Mouse (Mus musculus): Measurements from ENCODE around the gene Msl3l2. TPM values are rescaled to one million over a fixed set of nuclear protein-coding genes. Genes with fewer than 3 reads are reported as not detected.

Gene Msl3l2
- polyA plus RNA-seq, 1 experiment from 2014 or later, result 12.8 TPM

DNA sequence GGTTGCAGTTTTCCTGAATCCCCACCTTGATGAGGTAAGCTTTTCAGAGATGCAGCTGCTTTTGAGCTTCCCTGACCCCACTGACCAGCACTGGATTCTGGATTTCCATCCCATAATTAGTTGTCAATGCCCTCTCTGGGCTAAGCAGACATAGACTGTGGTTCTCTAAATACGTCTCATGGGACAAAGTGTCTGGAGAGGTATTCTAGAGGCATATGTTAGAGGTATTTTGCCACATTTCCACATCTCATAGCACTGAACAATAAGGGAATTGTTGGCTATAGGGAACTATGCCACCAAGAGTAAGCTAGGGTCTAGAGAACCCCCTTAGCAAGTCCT lies 248 bp downstream of the Msl3l2 start:
- H3K27me3 ChIP-seq (ENCODE audit: control insufficient read depth, insufficient read depth, low read depth, low read length), result no peaks in the 10 kb centered on the region
- no peak overlapping the region for H3K27ac ChIP-seq (ENCODE audit: low read length)
- ATAC-seq, result no peak
- no peaks in the 10 kb centered on the region for H3K9me3 ChIP-seq (replicated peaks; ENCODE audit: control insufficient read depth, low read length, poor library complexity, severe bottlenecking)
- peak overlapping the region; percentile 20; the same call in 1 of the 2 replicates for H3K4me2 ChIP-seq (ENCODE audit: low read length)
- no peak overlapping the region for H3K9ac ChIP-seq (ENCODE audit: low read depth, low read length)
- H3K4me3 ChIP-seq (ENCODE audit: low read depth, low read length), result 0 out of 2 replicates have a peak overlapping the region, but pooled peaks have one; percentile 9
- WGBS, result 31% methylated on average over 1 of the region's 1 CpGs
- H3K4me1 ChIP-seq (ENCODE audit: control insufficient read depth, insufficient read depth, low read length), result no peaks in the 10 kb centered on the region
- no peaks in the 10 kb centered on the region for H3K36me3 ChIP-seq (ENCODE audit: control insufficient read depth, insufficient read depth, low read length)

DNA sequence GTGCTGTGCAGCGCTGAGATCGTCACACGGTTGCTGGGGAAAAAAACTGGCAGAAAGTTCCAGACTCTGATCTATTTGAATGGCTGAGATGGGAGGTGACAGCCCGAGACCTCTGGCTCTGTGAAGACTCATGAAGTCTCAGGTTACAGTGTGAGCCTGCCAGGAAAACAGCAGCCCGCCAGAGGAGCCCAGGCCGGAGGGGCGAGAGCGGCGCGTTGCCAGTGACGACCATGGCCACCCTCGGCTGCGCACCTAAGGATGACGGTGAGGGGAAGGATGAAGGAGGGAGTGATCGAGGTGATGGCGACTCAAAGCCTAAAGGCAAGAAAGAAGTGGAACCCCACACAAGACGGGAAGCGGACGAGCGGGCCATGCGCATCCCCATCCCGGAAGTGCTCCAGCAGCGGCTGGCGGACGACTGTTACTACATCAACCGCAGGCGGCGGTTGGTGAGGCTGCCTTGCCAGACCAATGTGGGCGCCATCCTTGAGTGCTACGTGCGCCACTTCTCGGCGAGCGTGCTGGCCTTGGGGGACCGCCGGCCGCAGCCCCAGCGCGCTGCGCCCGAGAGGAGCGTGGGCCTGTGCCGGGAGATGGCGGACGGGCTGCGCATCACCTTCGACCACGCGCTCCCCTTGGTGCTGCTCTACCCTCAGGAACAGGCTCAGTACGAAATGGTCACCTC lies 8.4 kb downstream of the Msl3l2 start:
- no peaks in the 10 kb centered on the region for H3K27me3 ChIP-seq (ENCODE audit: control insufficient read depth, insufficient read depth, low read depth, low read length)
- ATAC-seq, result peak; percentile 95
- WGBS, result under 1% methylated on average over 50 of the region's 50 CpGs

DNA sequence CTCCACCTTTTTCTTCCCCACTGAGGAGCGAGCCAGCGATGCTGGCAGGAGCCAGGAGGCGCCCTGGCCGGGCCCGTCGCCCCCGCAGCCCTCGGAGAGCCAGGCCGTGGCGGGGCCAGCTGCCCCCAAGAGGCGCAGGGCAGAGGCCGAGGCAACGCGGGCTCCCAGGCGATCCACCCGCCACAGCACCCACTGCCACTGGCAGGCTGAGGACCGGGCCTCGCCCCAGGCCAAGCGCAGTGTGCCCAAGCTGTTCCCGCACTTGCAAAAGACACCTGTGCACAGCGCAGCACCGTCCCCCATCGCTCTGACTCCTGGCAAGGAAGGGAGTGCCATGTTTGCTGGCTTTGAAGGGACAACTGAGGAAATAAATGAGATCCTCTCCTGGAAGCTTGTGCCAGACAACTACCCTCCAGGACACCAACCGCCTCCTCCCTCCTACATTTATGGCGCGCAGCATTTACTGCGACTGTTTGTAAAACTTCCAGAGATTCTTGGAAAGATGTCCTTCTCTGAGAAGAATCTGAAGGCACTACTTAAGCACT lies 9.0 kb downstream of the Msl3l2 start:
- H3K27me3 ChIP-seq (ENCODE audit: control insufficient read depth, insufficient read depth, low read depth, low read length), result no peaks in the 10 kb centered on the region
- H3K4me2 ChIP-seq (ENCODE audit: low read length), result peak overlapping the region; percentile 94
- 17% methylated on average over 25 of the region's 27 CpGs for WGBS
- H3K27ac ChIP-seq (ENCODE audit: low read length), result peak overlapping the region; percentile 91
- H3K9ac ChIP-seq (ENCODE audit: low read depth, low read length), result peak overlapping the region; percentile 86
- peak overlapping the region; percentile 70 for H3K4me3 ChIP-seq (ENCODE audit: low read depth, low read length)
- no peaks in the 10 kb centered on the region for H3K9me3 ChIP-seq (replicated peaks; ENCODE audit: control insufficient read depth, low read length, poor library complexity, severe bottlenecking)
- peak; percentile 82 for ATAC-seq
- peaks cover 10% of the 10 kb centered on the region for H3K4me1 ChIP-seq (ENCODE audit: control insufficient read depth, insufficient read depth, low read length)
- H3K36me3 ChIP-seq (ENCODE audit: control insufficient read depth, insufficient read depth, low read length), result no peaks in the 10 kb centered on the region

More for the DNA sequence above, 8.4 kb downstream of the Msl3l2 start:
- H3K4me2 ChIP-seq (ENCODE audit: low read length), result peak overlapping the region; percentile 94
- peaks cover 10% of the 10 kb centered on the region for H3K4me1 ChIP-seq (ENCODE audit: control insufficient read depth, insufficient read depth, low read length)
- no peaks in the 10 kb centered on the region for H3K9me3 ChIP-seq (replicated peaks; ENCODE audit: control insufficient read depth, low read length, poor library complexity, severe bottlenecking)
- no peaks in the 10 kb centered on the region for H3K36me3 ChIP-seq (ENCODE audit: control insufficient read depth, insufficient read depth, low read length)
- H3K4me3 ChIP-seq (ENCODE audit: low read depth, low read length), result peak overlapping the region; percentile 70
- peak overlapping the region; percentile 86 for H3K9ac ChIP-seq (ENCODE audit: low read depth, low read length)
- H3K27ac ChIP-seq (ENCODE audit: low read length), result peak overlapping the region; percentile 91

DNA sequence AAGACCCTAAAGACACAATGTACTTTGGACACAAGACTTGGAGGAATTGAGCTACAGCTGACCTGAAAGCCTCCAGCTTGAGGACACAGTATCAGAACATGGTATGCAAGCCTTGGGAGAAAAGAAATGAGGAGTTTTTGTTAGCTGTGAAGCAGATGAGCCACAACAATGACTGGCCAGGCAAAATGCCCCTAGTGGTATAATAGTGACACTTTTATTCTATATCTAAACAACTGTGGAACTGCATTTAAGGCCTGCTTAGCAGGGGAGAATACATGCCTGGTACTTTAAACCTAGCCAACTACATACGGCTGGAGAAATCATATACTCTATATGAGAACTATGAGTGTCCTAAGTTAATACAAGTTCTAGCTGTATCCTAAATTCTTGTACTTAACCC lies 20.3 kb downstream of the Msl3l2 start:
- no peak overlapping the region for H3K9ac ChIP-seq (ENCODE audit: low read depth, low read length)
- H3K36me3 ChIP-seq (ENCODE audit: control insufficient read depth, insufficient read depth, low read length), result no peaks in the 10 kb centered on the region
- no peak for ATAC-seq
- no peaks in the 10 kb centered on the region for H3K27me3 ChIP-seq (ENCODE audit: control insufficient read depth, insufficient read depth, low read depth, low read length)
- H3K27ac ChIP-seq (ENCODE audit: low read length), result no peak overlapping the region
- H3K9me3 ChIP-seq (replicated peaks; ENCODE audit: control insufficient read depth, low read length, poor library complexity, severe bottlenecking), result no peaks in the 10 kb centered on the region
- no peak overlapping the region for H3K4me3 ChIP-seq (ENCODE audit: low read depth, low read length)
- WGBS, result 97% methylated on average over 1 of the region's 1 CpGs
- H3K4me2 ChIP-seq (ENCODE audit: low read length), result no peak overlapping the region
- H3K4me1 ChIP-seq (ENCODE audit: control insufficient read depth, insufficient read depth, low read length), result no peaks in the 10 kb centered on the region

DNA sequence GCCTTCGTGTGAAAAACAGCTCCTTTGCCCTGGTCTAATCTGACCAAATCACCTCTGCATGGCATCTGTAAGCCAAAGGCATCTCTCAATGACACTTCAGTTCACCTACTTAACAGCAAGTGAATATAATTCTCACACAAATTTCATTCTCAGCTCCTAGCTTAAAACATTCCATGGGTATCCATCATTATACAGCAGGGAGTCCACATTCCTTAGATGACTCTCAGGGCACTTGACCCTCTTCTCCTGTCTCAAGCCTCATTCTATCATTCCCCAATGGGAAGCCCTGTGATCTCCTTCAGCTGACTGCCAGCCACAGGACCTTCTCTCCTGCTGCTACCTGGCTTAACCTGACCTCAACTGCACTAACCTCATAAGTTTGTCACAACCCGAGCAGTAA lies 22.9 kb downstream of the Msl3l2 start:
- H3K36me3 ChIP-seq (ENCODE audit: control insufficient read depth, insufficient read depth, low read length), result no peaks in the 10 kb centered on the region
- no peaks in the 10 kb centered on the region for H3K4me1 ChIP-seq (ENCODE audit: control insufficient read depth, insufficient read depth, low read length)
- no peak overlapping the region for H3K4me3 ChIP-seq (ENCODE audit: low read depth, low read length)
- H3K9me3 ChIP-seq (replicated peaks; ENCODE audit: control insufficient read depth, low read length, poor library complexity, severe bottlenecking), result no peaks in the 10 kb centered on the region
- no peak overlapping the region for H3K9ac ChIP-seq (ENCODE audit: low read depth, low read length)
- 77% methylated on average over 2 of the region's 2 CpGs for WGBS
- no peaks in the 10 kb centered on the region for H3K27me3 ChIP-seq (ENCODE audit: control insufficient read depth, insufficient read depth, low read depth, low read length)
- no peak overlapping the region for H3K4me2 ChIP-seq (ENCODE audit: low read length)
- no peak overlapping the region for H3K27ac ChIP-seq (ENCODE audit: low read length)
- no peak for ATAC-seq

DNA sequence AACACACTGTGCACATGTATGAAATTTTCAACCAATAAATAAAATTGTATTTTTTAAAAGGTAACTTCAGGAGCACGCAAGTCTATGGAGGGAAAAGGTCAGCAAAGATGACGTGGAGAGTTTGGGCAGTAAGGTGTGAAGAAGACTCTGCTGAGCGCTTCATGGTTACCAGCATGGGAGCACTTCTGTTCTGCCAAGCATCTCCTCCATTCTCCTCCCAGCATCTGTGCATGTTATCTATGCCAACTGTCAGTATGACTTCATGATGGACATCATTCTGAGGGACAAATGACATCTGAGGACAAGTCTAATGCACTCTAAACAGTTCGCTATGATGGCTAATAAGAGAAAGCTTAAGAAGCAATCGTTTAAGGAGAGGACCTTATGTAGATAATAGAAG lies 30.5 kb downstream of the Msl3l2 start:
- Histone ChIP-seq H3K9ac (ENCODE audit: low read depth, low read length) (no peak overlapping the region), H3K9me3 (replicated peaks; ENCODE audit: control insufficient read depth, low read length, poor library complexity, severe bottlenecking) (no peaks in the 10 kb centered on the region), H3K4me3 (ENCODE audit: low read depth, low read length) (no peak overlapping the region), H3K4me1 (ENCODE audit: control insufficient read depth, insufficient read depth, low read length) (no peaks in the 10 kb centered on the region), H3K36me3 (ENCODE audit: control insufficient read depth, insufficient read depth, low read length) (no peaks in the 10 kb centered on the region), H3K27ac (ENCODE audit: low read length) (no peak overlapping the region), H3K27me3 (ENCODE audit: control insufficient read depth, insufficient read depth, low read depth, low read length) (no peaks in the 10 kb centered on the region), H3K4me2 (ENCODE audit: low read length) (no peak overlapping the region)
- 95% methylated on average over 5 of the region's 5 CpGs for WGBS
- no peak for ATAC-seq

DNA sequence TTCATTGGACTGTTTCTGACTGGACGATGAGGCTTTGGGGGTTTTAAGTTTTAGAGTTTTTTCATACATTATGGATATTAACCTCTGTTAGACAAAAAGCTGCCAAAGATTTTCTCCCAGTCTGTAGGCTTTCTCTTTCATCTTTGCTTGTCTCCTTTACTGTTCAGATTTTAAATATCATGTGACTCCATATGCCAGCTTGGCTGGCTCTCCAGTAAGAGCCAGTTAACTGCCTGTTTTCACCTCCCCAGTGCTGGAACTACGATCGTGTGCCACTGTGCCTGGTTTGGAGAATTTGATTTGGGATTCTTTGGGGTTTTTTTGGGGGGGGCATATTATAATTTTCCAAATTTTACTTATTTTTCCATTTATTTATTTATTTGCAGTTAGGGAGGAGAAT lies 42.2 kb downstream of the Msl3l2 start:
- no peak for ATAC-seq
- Histone ChIP-seq H3K9ac (ENCODE audit: low read depth, low read length) (no peak overlapping the region), H3K36me3 (ENCODE audit: control insufficient read depth, insufficient read depth, low read length) (0 out of 2 replicates have a peak, but pooled peaks cover 2% of the 10 kb centered on the region), H3K4me1 (ENCODE audit: control insufficient read depth, insufficient read depth, low read length) (no peaks in the 10 kb centered on the region), H3K27me3 (ENCODE audit: control insufficient read depth, insufficient read depth, low read depth, low read length) (no peaks in the 10 kb centered on the region), H3K4me2 (ENCODE audit: low read length) (no peak overlapping the region), H3K4me3 (ENCODE audit: low read depth, low read length) (no peak overlapping the region), H3K27ac (ENCODE audit: low read length) (no peak overlapping the region), H3K9me3 (replicated peaks; ENCODE audit: control insufficient read depth, low read length, poor library complexity, severe bottlenecking) (peaks cover 3% of the 10 kb centered on the region; the same call in 1 of the 2 replicates)
- 87% methylated on average over 3 of the region's 3 CpGs for WGBS

DNA sequence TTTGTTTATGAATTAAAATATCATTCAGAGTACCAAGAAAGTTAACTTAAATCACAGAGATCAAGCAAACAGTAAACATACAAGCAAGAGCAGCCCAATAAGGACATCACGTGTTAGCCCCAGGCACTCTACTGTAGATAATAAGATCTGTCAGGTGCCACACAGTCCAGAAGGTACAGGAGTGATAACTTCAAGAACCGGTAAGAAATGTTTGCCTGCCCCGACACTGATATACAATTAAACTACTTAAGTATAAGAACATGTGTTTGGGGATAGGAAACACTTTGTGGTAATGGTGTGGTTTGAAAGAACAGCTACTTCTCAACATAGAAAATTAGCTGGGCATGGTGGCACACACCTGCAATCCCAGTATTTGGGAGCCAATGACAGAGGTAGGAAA lies 50.2 kb downstream of the Msl3l2 start:
- H3K27me3 ChIP-seq (ENCODE audit: control insufficient read depth, insufficient read depth, low read depth, low read length), result no peaks in the 10 kb centered on the region
- no peak for ATAC-seq
- H3K36me3 ChIP-seq (ENCODE audit: control insufficient read depth, insufficient read depth, low read length), result no peaks in the 10 kb centered on the region
- WGBS, result 91% methylated on average over 3 of the region's 3 CpGs
- no peaks in the 10 kb centered on the region for H3K4me1 ChIP-seq (ENCODE audit: control insufficient read depth, insufficient read depth, low read length)
- no peak overlapping the region for H3K9ac ChIP-seq (ENCODE audit: low read depth, low read length)
- H3K4me2 ChIP-seq (ENCODE audit: low read length), result no peak overlapping the region
- H3K9me3 ChIP-seq (replicated peaks; ENCODE audit: control insufficient read depth, low read length, poor library complexity, severe bottlenecking), result peaks cover 2% of the 10 kb centered on the region; the same call in 1 of the 2 replicates
- H3K27ac ChIP-seq (ENCODE audit: low read length), result no peak overlapping the region; the same call in 1 of the 2 replicates
- no peak overlapping the region for H3K4me3 ChIP-seq (ENCODE audit: low read depth, low read length)

DNA sequence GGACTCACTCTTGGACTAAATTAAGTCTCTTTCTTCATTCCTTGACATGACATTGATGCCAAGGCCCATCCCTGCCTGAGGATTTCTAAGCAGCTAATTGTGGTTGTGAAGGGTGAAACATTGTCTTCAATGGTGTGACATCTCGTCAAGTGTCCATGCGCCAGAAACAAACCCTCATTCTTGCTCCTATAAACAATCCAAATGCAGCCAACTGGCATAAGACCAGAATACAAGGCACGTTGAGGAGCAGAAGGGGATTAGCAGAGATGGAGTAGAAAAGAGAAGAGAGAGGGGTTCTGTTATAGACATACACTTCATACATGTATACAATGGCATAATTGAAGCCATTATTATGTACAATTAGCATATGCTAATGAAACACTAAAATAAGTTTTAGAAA lies 51.5 kb downstream of the Msl3l2 start:
- peak; percentile 54; the same call in 1 of the 2 replicates for ATAC-seq
- H3K9me3 ChIP-seq (replicated peaks; ENCODE audit: control insufficient read depth, low read length, poor library complexity, severe bottlenecking), result no peaks in the 10 kb centered on the region
- WGBS, result 24% methylated on average over 3 of the region's 3 CpGs
- H3K36me3 ChIP-seq (ENCODE audit: control insufficient read depth, insufficient read depth, low read length), result no peaks in the 10 kb centered on the region
- no peaks in the 10 kb centered on the region for H3K4me1 ChIP-seq (ENCODE audit: control insufficient read depth, insufficient read depth, low read length)
- H3K9ac ChIP-seq (ENCODE audit: low read depth, low read length), result no peak overlapping the region
- no peak overlapping the region for H3K4me2 ChIP-seq (ENCODE audit: low read length)
- no peak overlapping the region for H3K4me3 ChIP-seq (ENCODE audit: low read depth, low read length)
- H3K27me3 ChIP-seq (ENCODE audit: control insufficient read depth, insufficient read depth, low read depth, low read length), result no peaks in the 10 kb centered on the region
- no peak overlapping the region for H3K27ac ChIP-seq (ENCODE audit: low read length)

Data from midbrain, embryonic 16.5 days (tissue).